Mouse (Mus musculus): ENCODE measurements at regions not wholly inside any gene's neighbourhood (a gene's known extent, or its start where the extent isn't known, plus 50 kb on each side); places are given as distances from the start of the nearest gene placed in this dataset.

GRCm38 (mm10) chr5:53402022-53402421 lies 63.9 kb upstream of the Rbpj start:
- no peak for TF ChIP-seq CTCF (IDR thresholded peaks at IDR 0.05; ENCODE audit: low read depth)
- no peak for TF ChIP-seq EP300 (IDR thresholded peaks at IDR 0.05; ENCODE audit: low read depth)

All from liver, postnatal 0 days (tissue).